Mouse (Mus musculus): ENCODE measurements at regions not wholly inside any gene's neighbourhood (a gene's known extent, or its start where the extent isn't known, plus 50 kb on each side); places are given as distances from the start of the nearest gene placed in this dataset.

DNA sequence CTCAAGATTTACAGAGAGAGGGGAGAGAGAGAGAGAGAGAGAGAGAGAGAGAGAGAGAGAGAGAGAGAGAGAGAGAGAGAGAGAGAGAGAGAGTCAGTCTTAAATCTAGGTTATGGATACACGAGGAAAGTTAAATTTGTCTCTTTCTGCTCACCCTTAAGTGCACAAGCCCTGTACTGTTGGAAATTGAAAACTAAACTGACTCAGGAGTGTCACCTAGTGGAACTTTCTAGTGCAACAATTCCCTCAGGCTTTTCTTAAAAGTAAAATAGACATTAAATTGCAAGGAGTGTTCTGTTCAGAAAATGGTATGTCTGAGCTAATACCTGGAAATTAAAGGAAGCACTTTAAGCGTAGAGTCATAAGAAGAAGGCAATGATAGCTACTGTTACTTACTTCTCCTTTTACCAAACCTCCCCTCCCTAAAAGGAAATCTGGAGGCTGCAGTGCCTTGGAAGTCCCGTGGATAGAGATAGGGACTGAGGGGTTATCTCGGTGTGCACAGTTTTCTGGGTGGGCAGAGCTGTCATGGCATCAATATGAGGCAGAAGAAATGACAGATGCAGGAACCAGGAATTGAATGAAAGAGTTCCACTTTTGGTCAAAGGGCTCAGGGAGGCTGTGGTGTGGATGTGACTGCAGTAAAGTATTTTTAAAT lies 193.3 kb downstream of the Alx1 start:
- peak; percentile 63 for DNase-seq (ENCODE audit: low read depth)

GRCm38 (mm10) chr10:102835814-102836213 lies 194.2 kb downstream of the Alx1 start:
- TF ChIP-seq POLR2A (IDR thresholded peaks at IDR 0.05; ENCODE audit: borderline replicate concordance, extremely low read depth, insufficient read depth, insufficient read length, poor library complexity, severe bottlenecking) (no peak), CTCF (IDR thresholded peaks at IDR 0.05; ENCODE audit: borderline replicate concordance, extremely low read depth, insufficient read depth, insufficient read length) (peak; percentile 34; the same call in 1 of the 2 replicates)
- DNase-seq (ENCODE audit: low read depth): peak; percentile 33

More for the DNA sequence above, 193.3 kb downstream of the Alx1 start:
- TF ChIP-seq CTCF (IDR thresholded peaks at IDR 0.05; ENCODE audit: borderline replicate concordance, extremely low read depth, insufficient read depth, insufficient read length) (peak; percentile 27; the same call in 1 of the 2 replicates), POLR2A (IDR thresholded peaks at IDR 0.05; ENCODE audit: borderline replicate concordance, extremely low read depth, insufficient read depth, insufficient read length, poor library complexity, severe bottlenecking) (no peak)

DNA sequence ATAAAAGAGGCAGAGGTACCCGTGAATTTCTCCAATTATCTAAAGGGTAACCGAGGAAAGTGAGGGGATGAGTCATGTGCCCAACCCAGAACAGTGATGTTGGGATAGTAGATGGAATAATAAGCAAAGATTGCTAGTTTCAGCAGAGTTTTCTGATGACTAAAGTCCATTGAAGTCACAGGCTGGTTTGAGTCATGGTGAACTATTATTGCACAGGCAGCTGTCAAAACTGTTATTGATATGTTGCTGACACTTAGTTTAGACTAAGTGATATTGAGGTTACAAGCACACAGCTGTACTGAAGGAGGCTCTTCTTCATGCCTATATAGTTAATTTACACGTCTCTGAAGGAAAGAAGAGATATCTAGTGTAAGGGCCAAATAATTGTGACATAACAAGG lies 200.4 kb downstream of the Alx1 start:
- no peak for DNase-seq (ENCODE audit: low read depth)
- no peak for TF ChIP-seq POLR2A (IDR thresholded peaks at IDR 0.05; ENCODE audit: borderline replicate concordance, extremely low read depth, insufficient read depth, insufficient read length, poor library complexity, severe bottlenecking)
- TF ChIP-seq CTCF (IDR thresholded peaks at IDR 0.05; ENCODE audit: borderline replicate concordance, extremely low read depth, insufficient read depth, insufficient read length): no peak

GRCm38 (mm10) chr10:102823434-102823833 lies 206.6 kb downstream of the Alx1 start:
- TF ChIP-seq POLR2A (IDR thresholded peaks at IDR 0.05; ENCODE audit: borderline replicate concordance, extremely low read depth, insufficient read depth, insufficient read length, poor library complexity, severe bottlenecking): no peak
- peak; percentile 20; the same call in 1 of the 2 replicates for TF ChIP-seq CTCF (IDR thresholded peaks at IDR 0.05; ENCODE audit: borderline replicate concordance, extremely low read depth, insufficient read depth, insufficient read length)
- DNase-seq (ENCODE audit: low read depth): peak; percentile 27

GRCm38 (mm10) chr10:102801391-102801790 lies 228.6 kb downstream of the Alx1 start:
- TF ChIP-seq POLR2A (IDR thresholded peaks at IDR 0.05; ENCODE audit: borderline replicate concordance, extremely low read depth, insufficient read depth, insufficient read length, poor library complexity, severe bottlenecking): no peak
- no peak for TF ChIP-seq CTCF (IDR thresholded peaks at IDR 0.05; ENCODE audit: borderline replicate concordance, extremely low read depth, insufficient read depth, insufficient read length)
- DNase-seq (ENCODE audit: low read depth): peak; percentile 22

- TF ChIP-seq POLR2A (IDR thresholded peaks at IDR 0.05; ENCODE audit: borderline replicate concordance, extremely low read depth, insufficient read depth, insufficient read length, poor library complexity, severe bottlenecking) (no peak), CTCF (IDR thresholded peaks at IDR 0.05; ENCODE audit: borderline replicate concordance, extremely low read depth, insufficient read depth, insufficient read length) (no peak)
- no peak for DNase-seq (ENCODE audit: low read depth)
These were observed 250.8 kb downstream of the Alx1 start for GRCm38 (mm10) chr10:102779243-102779642.

- TF ChIP-seq POLR2A (IDR thresholded peaks at IDR 0.05; ENCODE audit: borderline replicate concordance, extremely low read depth, insufficient read depth, insufficient read length, poor library complexity, severe bottlenecking) (no peak), CTCF (IDR thresholded peaks at IDR 0.05; ENCODE audit: borderline replicate concordance, extremely low read depth, insufficient read depth, insufficient read length) (no peak)
- DNase-seq (ENCODE audit: low read depth): no peak
These were observed 251.7 kb downstream of the Rassf9 start for GRCm38 (mm10) chr10:102763696-102764095.

- TF ChIP-seq POLR2A (IDR thresholded peaks at IDR 0.05; ENCODE audit: borderline replicate concordance, extremely low read depth, insufficient read depth, insufficient read length, poor library complexity, severe bottlenecking) (no peak), CTCF (IDR thresholded peaks at IDR 0.05; ENCODE audit: borderline replicate concordance, extremely low read depth, insufficient read depth, insufficient read length) (no peak)
- no peak for DNase-seq (ENCODE audit: low read depth)
These were observed 250.4 kb downstream of the Rassf9 start for GRCm38 (mm10) chr10:102762378-102762777.

GRCm38 (mm10) chr10:102735207-102735606 lies 223.2 kb downstream of the Rassf9 start:
- TF ChIP-seq CTCF (IDR thresholded peaks at IDR 0.05; ENCODE audit: borderline replicate concordance, extremely low read depth, insufficient read depth, insufficient read length) (peak; percentile 18; the same call in 1 of the 2 replicates), POLR2A (IDR thresholded peaks at IDR 0.05; ENCODE audit: borderline replicate concordance, extremely low read depth, insufficient read depth, insufficient read length, poor library complexity, severe bottlenecking) (no peak)
- peak; percentile 67 for DNase-seq (ENCODE audit: low read depth)

DNA sequence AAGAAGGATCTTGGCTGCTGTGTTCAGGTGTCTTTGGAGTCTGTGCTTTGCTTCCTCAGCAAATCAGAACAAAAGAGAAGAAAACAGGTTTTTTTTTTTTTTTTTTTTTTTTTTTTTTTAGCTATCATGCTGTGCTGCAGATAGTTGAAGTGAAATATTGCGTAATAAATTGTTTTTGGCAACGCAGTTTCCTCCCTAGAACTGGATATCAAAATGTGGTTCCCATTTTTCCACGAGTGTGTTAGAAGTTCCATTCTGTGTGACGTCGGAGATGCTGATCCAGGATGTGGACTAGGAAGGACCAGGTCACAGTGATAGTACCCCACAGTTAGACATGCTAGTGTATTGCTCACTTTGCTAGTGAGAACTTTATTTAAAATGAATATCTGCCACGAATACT lies 220.4 kb downstream of the Rassf9 start:
- no peak for TF ChIP-seq POLR2A (IDR thresholded peaks at IDR 0.05; ENCODE audit: borderline replicate concordance, extremely low read depth, insufficient read depth, insufficient read length, poor library complexity, severe bottlenecking)
- no peak for TF ChIP-seq CTCF (IDR thresholded peaks at IDR 0.05; ENCODE audit: borderline replicate concordance, extremely low read depth, insufficient read depth, insufficient read length)
- DNase-seq (ENCODE audit: low read depth): no peak

DNA sequence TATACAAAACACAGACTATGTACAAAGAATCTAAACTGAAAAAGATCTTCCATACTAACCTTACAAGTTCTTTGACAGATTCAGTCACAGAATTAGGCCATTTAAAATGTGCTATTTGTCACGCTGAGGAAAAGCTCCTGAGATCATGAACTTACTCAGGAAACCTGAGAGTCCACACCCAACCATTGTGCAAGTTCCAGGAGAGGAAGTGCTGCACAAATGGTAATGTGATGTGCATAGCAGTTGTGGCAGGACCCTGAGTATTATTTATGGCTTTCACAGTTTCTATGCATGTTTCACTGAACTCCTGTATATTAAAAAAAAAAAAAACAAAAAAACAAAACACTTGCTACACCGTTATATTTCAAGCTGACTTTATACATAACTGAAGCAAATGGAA lies 200.2 kb downstream of the Rassf9 start:
- no peak for DNase-seq (ENCODE audit: low read depth)
- TF ChIP-seq POLR2A (IDR thresholded peaks at IDR 0.05; ENCODE audit: borderline replicate concordance, extremely low read depth, insufficient read depth, insufficient read length, poor library complexity, severe bottlenecking) (no peak), CTCF (IDR thresholded peaks at IDR 0.05; ENCODE audit: borderline replicate concordance, extremely low read depth, insufficient read depth, insufficient read length) (no peak)

- TF ChIP-seq CTCF (IDR thresholded peaks at IDR 0.05; ENCODE audit: borderline replicate concordance, extremely low read depth, insufficient read depth, insufficient read length) (no peak), POLR2A (IDR thresholded peaks at IDR 0.05; ENCODE audit: borderline replicate concordance, extremely low read depth, insufficient read depth, insufficient read length, poor library complexity, severe bottlenecking) (no peak)
- no peak for DNase-seq (ENCODE audit: low read depth)
These were observed 193.8 kb downstream of the Rassf9 start for GRCm38 (mm10) chr10:102705848-102706247.
